Mouse (Mus musculus): ENCODE results near the gene Rnf5. TPM values are rescaled to one million over a fixed set of nuclear protein-coding genes. Genes with fewer than 3 reads are reported as not detected.
A peak's percentile ranks its signal among the peaks of the same experiment; 100 is the strongest.

Gene Rnf5
- polyA plus RNA-seq, 1 experiment from 2014 or later: 302 TPM

- Histone ChIP-seq H3K36me3 (ENCODE audit: poor library complexity, severe bottlenecking) (peaks cover 13% of the 10 kb centered on the region), H3K27ac (peak within 1 kb of the TSS; percentile 76), H3K9ac (peak within 1 kb of the TSS; percentile 70), H3K9me3 (replicated peaks) (no peaks in the 10 kb centered on the region), H3K4me3 (peak within 1 kb of the TSS; percentile 59), H3K27me3 (no peaks in the 10 kb centered on the region), H3K4me2 (peak within 1 kb of the TSS; percentile 70), H3K4me1 (peaks cover 43% of the 10 kb centered on the region)
- under 1% methylated on average over 16 of the region's 16 CpGs for WGBS
- peak; percentile 85 for ATAC-seq
Observed at GRCm38 (mm10) chr17:34644608-34645007, 41.1 kb upstream of the Rnf5 start, which contains the start of gene Fkbpl. TSS of gene Fkbpl (plus strand) at chr17:34644764.

GRCm38 (mm10) chr17:34643944-34644343, 40.5 kb upstream of the Rnf5 start:
- Histone ChIP-seq H3K4me2 (no peak overlapping the region), H3K36me3 (ENCODE audit: poor library complexity, severe bottlenecking) (peaks cover 6% of the 10 kb centered on the region), H3K9me3 (replicated peaks) (no peaks in the 10 kb centered on the region), H3K4me1 (peaks cover 43% of the 10 kb centered on the region), H3K27me3 (no peaks in the 10 kb centered on the region), H3K9ac (no peak overlapping the region), H3K4me3 (no peak overlapping the region), H3K27ac (0 out of 2 replicates have a peak overlapping the region, but pooled peaks have one; percentile 37)
- no peak for ATAC-seq
- WGBS: 87% methylated on average over 10 of the region's 10 CpGs

GRCm38 (mm10) chr17:34643379-34643778, 39.9 kb upstream of the Rnf5 start:
- 91% methylated on average over 4 of the region's 4 CpGs for WGBS
- no peak for ATAC-seq
- H3K36me3 ChIP-seq (ENCODE audit: poor library complexity, severe bottlenecking): peaks cover under 1% of the 10 kb centered on the region; the same call in 1 of the 2 replicates

GRCm38 (mm10) chr17:34641945-34642344, 38.5 kb upstream of the Rnf5 start:
- H3K4me2 ChIP-seq: no peak overlapping the region
- H3K27ac ChIP-seq: peak overlapping the region; percentile 83
- no peak overlapping the region for H3K4me3 ChIP-seq
- WGBS: 89% methylated on average over 3 of the region's 3 CpGs
- H3K4me1 ChIP-seq: peaks cover 31% of the 10 kb centered on the region
- H3K9me3 ChIP-seq (replicated peaks): no peaks in the 10 kb centered on the region
- no peak for ATAC-seq
- no peaks in the 10 kb centered on the region; the same call in 1 of the 2 replicates for H3K36me3 ChIP-seq (ENCODE audit: poor library complexity, severe bottlenecking)
- 0 out of 2 replicates have a peak, but pooled peaks cover 3% of the 10 kb centered on the region for H3K27me3 ChIP-seq
- H3K9ac ChIP-seq: no peak overlapping the region

More at GRCm38 (mm10) chr17:34643379-34643778, 39.9 kb upstream of the Rnf5 start:
- Histone ChIP-seq H3K9ac (no peak overlapping the region), H3K27me3 (no peaks in the 10 kb centered on the region), H3K4me2 (no peak overlapping the region), H3K9me3 (replicated peaks) (no peaks in the 10 kb centered on the region), H3K4me3 (no peak overlapping the region), H3K27ac (no peak overlapping the region), H3K4me1 (peaks cover 40% of the 10 kb centered on the region)

GRCm38 (mm10) chr17:34640778-34641601, 37.5 kb upstream of the Rnf5 start:
- peak overlapping the region; percentile 83 for H3K27ac ChIP-seq
- ATAC-seq: peak; percentile 42
- 12% methylated on average over 11 of the region's 11 CpGs for WGBS
- H3K9me3 ChIP-seq (replicated peaks): no peaks in the 10 kb centered on the region
- H3K27me3 ChIP-seq: 0 out of 2 replicates have a peak, but pooled peaks cover 4% of the 10 kb centered on the region
- no peak overlapping the region for H3K4me3 ChIP-seq
- H3K9ac ChIP-seq: peak overlapping the region; percentile 21
- H3K36me3 ChIP-seq (ENCODE audit: poor library complexity, severe bottlenecking): no peaks in the 10 kb centered on the region; the same call in 1 of the 2 replicates
- peak overlapping the region; percentile 26 for H3K4me2 ChIP-seq
- H3K4me1 ChIP-seq: peaks cover 24% of the 10 kb centered on the region

- H3K9me3 ChIP-seq (replicated peaks): no peaks in the 10 kb centered on the region
- ATAC-seq: no peak
- 84% methylated on average over 7 of the region's 7 CpGs for WGBS
Observed at GRCm38 (mm10) chr17:34639461-34640255, 36.2 kb upstream of the Rnf5 start.

GRCm38 (mm10) chr17:34637459-34637858, 34.0 kb upstream of the Rnf5 start:
- Histone ChIP-seq H3K9ac (no peak overlapping the region; the same call in 1 of the 2 replicates), H3K27me3 (peaks cover 22% of the 10 kb centered on the region), H3K36me3 (ENCODE audit: poor library complexity, severe bottlenecking) (no peaks in the 10 kb centered on the region), H3K9me3 (replicated peaks) (no peaks in the 10 kb centered on the region), H3K4me3 (no peak overlapping the region), H3K4me1 (peaks cover 13% of the 10 kb centered on the region), H3K27ac (no peak overlapping the region), H3K4me2 (no peak overlapping the region)
- no peak for ATAC-seq
- WGBS: 73% methylated on average over 3 of the region's 3 CpGs

More at GRCm38 (mm10) chr17:34639461-34640255, 36.2 kb upstream of the Rnf5 start:
- Histone ChIP-seq H3K27me3 (0 out of 2 replicates have a peak, but pooled peaks cover 8% of the 10 kb centered on the region), H3K4me2 (no peak overlapping the region), H3K9ac (no peak overlapping the region), H3K27ac (peak overlapping the region; percentile 54), H3K36me3 (ENCODE audit: poor library complexity, severe bottlenecking) (no peaks in the 10 kb centered on the region), H3K4me3 (no peak overlapping the region), H3K4me1 (peaks cover 13% of the 10 kb centered on the region)

GRCm38 (mm10) chr17:34635671-34636070, 32.2 kb upstream of the Rnf5 start:
- Histone ChIP-seq H3K4me3 (no peak overlapping the region), H3K4me2 (no peak overlapping the region), H3K9ac (no peak overlapping the region), H3K4me1 (peaks cover 22% of the 10 kb centered on the region), H3K9me3 (replicated peaks) (no peaks in the 10 kb centered on the region), H3K27me3 (peaks cover 40% of the 10 kb centered on the region), H3K36me3 (ENCODE audit: poor library complexity, severe bottlenecking) (no peaks in the 10 kb centered on the region), H3K27ac (no peak overlapping the region)
- no peak for ATAC-seq
- 64% methylated on average over 2 of the region's 2 CpGs for WGBS

- Histone ChIP-seq H3K27ac (no peak overlapping the region), H3K4me1 (peaks cover 50% of the 10 kb centered on the region), H3K36me3 (ENCODE audit: poor library complexity, severe bottlenecking) (no peaks in the 10 kb centered on the region), H3K9me3 (replicated peaks) (no peaks in the 10 kb centered on the region), H3K27me3 (peaks cover 51% of the 10 kb centered on the region), H3K4me2 (peak overlapping the region; percentile 93), H3K9ac (peak overlapping the region; percentile 80), H3K4me3 (peak overlapping the region; percentile 81)
- 0 out of 2 replicates have a peak, but pooled peaks have one; percentile 34 for ATAC-seq
- under 1% methylated on average over 26 of the region's 26 CpGs for WGBS
Observed at GRCm38 (mm10) chr17:34632261-34632691, 28.8 kb upstream of the Rnf5 start.

- Histone ChIP-seq H3K4me1 (peaks cover 52% of the 10 kb centered on the region), H3K27ac (no peak overlapping the region), H3K9me3 (replicated peaks) (no peaks in the 10 kb centered on the region), H3K4me2 (peak overlapping the region; percentile 93), H3K36me3 (ENCODE audit: poor library complexity, severe bottlenecking) (no peaks in the 10 kb centered on the region), H3K4me3 (peak overlapping the region; percentile 81), H3K27me3 (peaks cover 47% of the 10 kb centered on the region), H3K9ac (peak overlapping the region; percentile 80)
- no peak for ATAC-seq
- 4% methylated on average over 12 of the region's 12 CpGs for WGBS
Observed at GRCm38 (mm10) chr17:34631647-34632046, 28.2 kb upstream of the Rnf5 start.

GRCm38 (mm10) chr17:34630761-34631301, 27.3 kb upstream of the Rnf5 start:
- H3K4me1 ChIP-seq: peaks cover 60% of the 10 kb centered on the region
- ATAC-seq: no peak

More at GRCm38 (mm10) chr17:34630761-34631301, 27.3 kb upstream of the Rnf5 start:
- H3K4me3 ChIP-seq: peak overlapping the region; percentile 81
- WGBS: 5% methylated on average over 45 of the region's 48 CpGs
- H3K27me3 ChIP-seq: peaks cover 47% of the 10 kb centered on the region
- H3K9ac ChIP-seq: peak overlapping the region; percentile 80
- H3K4me2 ChIP-seq: peak overlapping the region; percentile 93
- no peaks in the 10 kb centered on the region for H3K9me3 ChIP-seq (replicated peaks)
- no peak overlapping the region for H3K27ac ChIP-seq
- no peaks in the 10 kb centered on the region for H3K36me3 ChIP-seq (ENCODE audit: poor library complexity, severe bottlenecking)

Data from forebrain, embryonic 13.5 days (tissue).